Mouse (Mus musculus): Measurements from ENCODE around the gene Pld1.

GRCm38 (mm10) chr3:27908316-27908715 lies 30.2 kb upstream of the Pld1 start:
- no peak for TF ChIP-seq CTCF (IDR thresholded peaks at IDR 0.05; ENCODE audit: insufficient read depth, low read length)
- TF ChIP-seq POLR2A (IDR thresholded peaks at IDR 0.05; ENCODE audit: borderline replicate concordance, extremely low read depth, low read depth, low read length): no peak
